Mouse (Mus musculus) c-Kit-negative CD71-positive TER-119-positive erythroid progenitor cells, embryonic 14.5 days (primary cell): ENCODE measurements around the gene Xpnpep2.

ENCODE experiments used
- DNase-seq: peaks from one replicate; pipeline ENCODE4 v3.0.0-alpha.2; 2013; ENCODE audit warnings: low read depth, low spot score

The Xpnpep2 gene

DNA sequence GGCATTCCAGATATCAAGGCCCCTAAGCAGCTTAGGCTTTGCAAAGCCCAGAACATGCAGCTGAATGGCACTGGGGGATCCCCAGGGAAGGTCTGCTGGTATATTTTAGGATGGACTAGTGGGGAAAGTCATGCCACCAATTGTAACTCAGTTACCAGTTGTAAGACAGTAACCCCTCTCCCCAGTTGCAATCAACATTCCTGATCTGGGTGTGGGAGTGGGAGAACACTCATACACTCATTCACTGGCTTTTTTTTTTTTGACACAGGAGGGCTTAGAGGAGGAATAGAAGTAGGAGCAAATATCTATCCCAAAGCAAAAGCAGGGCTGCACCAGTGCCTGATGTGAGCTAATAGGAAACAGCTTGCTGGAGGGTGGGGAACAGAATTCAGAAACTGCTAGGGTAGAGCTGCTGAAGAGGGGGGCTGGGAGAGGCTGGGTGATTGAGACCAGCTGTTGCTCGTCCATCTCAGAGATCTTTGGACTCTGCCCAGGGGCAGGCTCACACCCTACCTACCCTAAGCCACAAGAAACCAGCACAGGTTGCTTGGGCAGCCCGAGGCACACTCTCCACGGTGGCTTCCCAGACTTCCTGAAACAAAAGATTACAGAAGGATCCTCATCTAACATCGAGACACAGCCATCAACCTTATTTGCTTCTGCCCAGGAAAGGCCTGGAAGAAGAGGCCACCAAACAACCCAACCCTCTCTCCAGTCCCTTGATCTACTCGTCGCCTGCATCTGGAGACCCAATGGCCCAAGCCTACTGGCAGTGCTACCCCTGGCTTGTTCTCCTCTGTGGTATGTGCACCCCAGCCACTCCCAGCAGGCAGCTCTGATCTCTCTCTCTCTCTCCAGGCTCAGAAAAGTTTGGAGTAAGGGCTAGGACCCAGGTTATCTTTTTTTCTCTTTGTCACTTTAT, at the start of gene Xpnpep2:
Xpnpep2 (plus strand) TSS at position 332 of the 922 bp plus-strand sequence.
- no peak for DNase-seq

DNA sequence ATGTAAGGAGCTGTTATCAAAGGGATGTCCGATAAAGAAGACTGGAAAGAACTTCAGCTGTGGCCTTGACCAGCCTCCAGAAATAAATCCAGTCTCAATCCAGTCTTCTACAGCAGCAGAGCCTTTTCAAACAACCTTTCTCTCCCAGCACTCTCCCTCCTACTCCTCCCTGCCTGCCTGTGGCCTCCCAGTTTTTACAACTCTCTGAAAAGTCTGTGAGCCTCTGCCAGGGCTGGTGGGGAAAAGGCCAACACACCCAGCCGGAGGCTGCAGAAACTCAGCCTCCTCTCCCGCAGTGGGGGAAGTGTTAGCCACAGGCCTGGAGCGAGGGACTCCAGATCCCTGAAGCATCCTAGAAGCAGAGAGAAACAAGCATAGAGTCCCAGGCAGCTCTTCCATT, 46.0 kb upstream of the Xpnpep2 start:
- DNase-seq: no peak

DNA sequence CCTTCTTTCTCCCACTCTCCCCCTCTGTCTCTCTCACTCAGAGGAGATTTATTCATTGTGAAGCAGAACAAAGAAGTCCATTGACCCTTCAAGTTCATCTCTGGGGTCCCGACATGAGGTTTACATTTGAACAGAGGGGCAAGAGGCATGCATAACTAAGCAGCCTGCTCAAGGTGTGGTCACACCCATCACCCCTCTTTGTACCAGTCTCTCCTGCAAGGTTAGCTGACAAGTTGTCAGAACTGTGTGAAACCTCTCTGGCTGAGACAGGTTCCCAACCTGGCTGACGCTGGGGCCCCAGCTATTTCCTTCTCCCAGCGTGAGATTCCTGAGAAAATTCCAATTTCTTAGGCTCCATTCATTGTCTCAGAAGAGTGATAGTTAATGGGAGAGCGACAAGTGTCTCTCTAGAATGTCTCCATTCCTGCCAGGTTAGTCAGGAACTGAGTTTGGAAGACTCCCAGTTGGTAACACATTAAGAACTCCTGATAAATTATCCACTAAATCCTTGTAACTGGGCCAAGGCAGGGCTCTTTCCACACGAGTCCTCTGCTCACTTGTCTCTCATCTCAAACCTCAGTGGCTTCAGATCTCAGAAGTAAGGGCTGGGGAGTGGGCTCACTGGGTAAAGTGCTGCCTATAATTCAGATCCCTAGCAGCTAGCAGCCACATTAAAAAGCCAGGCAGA, 44.2 kb upstream of the Xpnpep2 start:
- DNase-seq: no peak

DNA sequence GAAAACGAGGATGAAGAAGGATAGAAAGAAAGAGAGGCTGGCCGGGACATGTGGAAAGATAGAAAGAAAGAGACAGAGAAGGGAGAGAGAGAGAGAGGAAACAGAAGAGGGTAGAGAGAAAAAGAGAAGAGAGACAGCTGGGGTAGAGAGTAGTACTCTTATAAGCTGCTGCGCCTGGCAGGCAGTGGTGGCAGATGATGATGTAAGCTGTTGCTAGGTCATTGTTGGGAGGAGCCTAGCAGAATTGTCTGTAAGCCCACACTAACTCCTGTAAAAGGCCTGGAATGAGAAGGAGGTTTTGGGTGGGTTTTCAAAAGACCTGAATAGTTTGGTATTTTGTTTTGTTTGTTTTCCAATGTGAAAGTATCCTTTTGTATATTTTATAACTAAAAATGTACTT, 41.6 kb upstream of the Xpnpep2 start:
- DNase-seq: no peak

DNA sequence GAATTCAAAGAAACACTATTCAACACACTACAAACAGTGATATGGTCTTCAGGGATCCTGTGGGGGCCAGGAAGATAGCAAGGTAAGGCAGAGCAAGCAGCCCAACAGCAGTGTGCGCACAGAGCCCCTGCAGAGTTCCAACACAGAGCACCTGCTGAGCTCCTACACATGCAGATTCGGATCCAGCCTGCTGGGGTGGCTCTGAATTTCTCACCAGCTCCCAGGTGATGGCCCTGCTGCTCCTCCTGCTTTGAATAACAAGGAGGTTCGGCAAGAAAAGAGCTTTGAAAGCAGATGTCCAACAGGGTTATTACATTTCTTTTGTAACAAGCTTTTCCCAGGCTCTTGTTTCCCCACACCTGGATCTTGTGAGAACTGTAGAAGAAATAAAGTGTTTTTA, 36.6 kb upstream of the Xpnpep2 start:
- no peak for DNase-seq

DNA sequence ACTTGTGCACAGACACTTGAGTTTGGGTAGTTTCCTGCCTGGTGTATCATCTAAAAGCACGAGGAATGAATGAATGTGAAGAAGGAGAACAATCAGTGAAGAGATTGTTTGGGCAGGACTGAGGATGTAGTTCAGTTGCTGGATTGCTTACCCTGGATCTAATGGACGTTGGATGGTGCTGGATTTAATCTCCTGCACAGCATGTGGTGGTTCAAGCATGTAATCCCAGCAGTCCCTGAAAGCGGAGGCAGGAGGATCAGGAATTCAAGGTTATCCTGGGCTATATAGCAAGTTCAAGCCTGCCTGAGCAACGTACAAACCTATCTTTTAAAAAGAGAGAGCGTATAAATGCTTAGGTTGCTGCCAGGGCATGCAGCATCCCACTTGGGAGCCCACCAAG, 36.1 kb upstream of the Xpnpep2 start:
- DNase-seq: no peak

DNA sequence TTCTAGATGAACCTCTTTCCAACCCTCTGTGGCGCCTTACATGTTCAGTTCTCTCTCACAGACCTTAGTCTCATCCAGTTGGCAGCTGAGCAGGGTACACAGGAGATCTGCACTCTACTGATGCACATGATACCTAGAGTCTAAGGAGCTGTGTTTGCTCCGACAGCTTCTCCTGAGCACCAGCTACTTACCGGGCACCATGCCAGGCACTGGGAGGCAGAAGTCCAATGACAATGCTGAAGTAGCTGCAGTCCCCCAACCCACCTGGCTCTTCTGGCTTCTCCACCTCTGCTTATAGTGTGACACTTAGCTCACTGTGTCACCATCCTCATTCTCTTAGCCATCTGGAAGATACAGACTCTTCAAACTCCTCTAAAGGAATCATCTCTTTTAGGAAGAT, 33.8 kb upstream of the Xpnpep2 start:
- DNase-seq: no peak

DNA sequence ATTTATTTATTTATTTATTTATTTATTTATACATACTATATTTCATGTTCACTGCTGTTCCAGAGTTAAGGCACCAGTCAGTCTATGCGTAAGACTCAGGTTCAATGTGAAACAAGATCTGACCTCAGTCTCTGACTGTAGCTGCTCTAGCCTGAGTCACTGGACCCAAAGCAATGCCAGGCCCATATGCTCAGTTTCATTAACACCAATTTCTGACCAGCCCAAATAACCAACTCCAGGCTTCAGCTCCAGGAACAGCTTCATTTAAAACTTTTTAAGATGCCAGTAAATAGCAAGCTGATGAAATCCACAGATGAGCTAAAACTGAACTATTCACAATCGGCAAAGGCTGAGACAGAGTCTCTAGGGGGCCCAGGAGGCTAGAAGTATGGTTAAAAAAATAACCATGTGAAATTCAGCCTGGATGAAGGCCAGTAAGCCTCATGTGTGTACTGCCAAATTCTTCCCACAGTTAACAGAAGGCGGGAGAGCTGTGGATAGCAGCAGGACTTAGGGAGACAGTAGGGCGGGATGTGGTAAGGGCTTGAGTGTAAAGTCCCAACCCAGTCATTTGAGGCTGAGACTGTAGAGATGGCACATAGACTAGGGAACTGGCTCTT, 31.6 kb upstream of the Xpnpep2 start:
- no peak for DNase-seq

DNA sequence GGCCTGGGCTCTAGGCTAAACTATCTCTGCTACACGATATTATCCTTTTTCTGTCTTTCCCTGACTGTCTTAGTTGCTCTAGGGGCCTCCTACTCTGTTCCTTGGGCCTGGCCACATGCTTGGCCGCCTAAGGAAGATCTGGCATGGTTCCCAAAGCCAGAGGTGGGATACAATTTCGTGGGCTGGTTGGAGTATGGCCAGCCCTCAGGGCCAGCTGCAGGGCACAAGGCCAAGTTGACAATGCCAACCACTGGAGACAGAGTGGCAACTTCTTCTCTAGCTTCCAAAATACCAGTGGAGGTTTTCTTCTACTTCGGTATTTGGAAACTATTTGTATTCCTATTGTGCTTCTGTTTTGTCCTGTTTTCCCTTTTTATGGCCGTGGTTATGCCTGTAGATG, 26.2 kb upstream of the Xpnpep2 start:
- no peak for DNase-seq

DNA sequence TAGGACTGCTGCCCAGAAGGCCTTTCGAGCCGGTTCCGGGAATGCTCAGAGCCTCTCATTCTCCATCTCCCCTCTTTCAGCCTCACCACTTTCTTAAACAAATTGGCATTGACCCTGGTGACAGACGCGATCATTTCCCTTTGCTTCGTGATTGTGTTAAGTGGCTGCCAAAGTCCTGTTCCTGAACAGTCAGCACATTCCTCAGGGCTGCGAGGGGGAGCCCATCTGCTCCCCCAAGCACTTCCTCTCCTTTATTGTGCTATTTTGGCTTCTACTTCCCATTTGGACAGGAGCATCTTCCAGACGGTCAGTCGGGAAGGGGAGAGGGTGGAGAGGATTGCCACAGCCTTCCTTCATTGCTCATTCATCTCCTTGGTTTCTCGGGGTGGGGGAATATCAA, 16.4 kb upstream of the Xpnpep2 start:
- DNase-seq: no peak

DNA sequence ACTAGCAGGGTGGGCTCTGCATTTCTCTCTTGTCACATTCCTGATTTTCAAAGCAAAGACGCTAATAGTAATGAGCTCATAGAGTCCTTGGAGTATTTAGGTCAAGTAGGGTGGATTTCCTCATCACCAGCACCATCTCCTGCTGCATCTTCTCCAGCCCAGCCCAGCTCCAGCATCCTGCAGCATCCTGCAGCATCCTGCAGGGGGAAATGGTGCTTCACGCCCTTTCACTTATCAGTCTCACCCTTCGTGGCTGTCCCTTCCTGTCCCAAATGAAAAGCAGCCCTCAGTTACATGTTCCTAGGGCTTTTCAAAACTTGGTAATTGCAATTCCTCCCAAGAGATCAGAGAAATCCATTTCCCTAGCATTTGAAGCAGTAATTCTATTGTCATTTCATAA, 15.0 kb upstream of the Xpnpep2 start:
- DNase-seq: no peak

DNA sequence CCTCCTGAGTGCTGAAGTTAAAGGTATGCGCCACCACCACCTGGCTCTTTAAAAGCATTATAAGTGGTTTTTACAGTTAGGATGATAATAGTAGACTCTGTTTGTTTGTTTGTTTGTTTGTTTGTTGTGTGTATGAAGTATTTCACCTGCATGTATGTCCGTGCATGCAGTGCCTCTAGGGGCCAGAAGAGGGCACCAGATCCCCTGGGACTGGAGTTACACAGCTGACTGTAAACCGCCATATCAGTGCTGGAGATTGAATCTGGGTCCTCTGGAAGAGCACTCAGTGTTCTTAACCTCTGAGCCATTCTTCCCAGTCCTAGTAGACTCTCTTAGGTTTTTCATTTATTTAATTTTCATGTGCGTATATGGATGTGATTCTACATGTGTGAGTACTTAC, 13.9 kb upstream of the Xpnpep2 start:
- DNase-seq: peak; percentile 11

DNA sequence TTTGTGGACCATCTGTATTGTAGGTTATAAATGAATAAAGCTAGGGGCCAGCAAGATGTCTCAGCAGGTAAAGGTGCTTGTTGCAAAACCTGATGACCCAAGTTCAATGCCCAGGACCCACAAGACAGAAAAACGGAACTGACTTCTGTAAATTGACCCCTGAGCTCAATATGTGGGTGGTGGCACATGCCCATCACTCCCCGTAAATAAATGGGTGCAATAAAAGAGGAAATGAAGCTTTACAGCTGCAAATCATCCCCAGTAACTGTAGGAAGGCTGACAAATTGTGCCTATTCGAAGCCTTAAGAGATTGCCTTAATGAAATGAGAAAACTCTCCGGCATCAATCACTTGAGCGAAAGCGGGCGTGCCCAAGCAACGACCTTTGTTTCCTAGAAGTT, 11.9 kb upstream of the Xpnpep2 start:
- no peak for DNase-seq

DNA sequence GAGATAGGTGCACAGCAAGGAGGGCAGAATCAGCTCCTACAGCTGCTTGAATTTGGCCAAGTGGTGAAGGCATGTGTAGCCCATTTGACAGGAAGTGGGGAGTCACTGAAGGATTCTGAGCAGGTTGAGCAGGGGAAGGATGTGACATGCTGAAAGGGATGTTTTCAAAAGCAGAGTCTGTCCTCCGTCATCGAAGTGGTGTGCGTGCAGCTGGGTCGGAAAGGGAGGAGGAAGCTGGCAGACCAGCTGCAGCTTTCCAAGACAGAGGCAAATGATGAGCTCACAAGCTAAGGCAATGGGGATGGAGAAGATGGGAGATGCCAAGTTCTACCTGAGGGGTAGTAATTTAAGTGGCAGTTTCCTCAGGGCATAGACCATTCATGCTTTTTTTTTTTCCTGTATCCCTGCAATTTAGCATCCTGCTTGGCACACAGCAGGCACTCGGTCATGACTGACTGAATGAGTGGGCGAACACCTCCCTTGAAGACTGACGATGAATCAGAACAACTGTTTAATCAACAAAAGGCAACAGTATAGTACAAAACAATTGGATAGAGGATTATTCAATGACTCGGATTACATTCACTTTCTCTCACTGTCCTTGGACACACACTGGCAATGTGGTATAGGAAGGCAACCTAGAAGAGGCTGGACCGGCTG, 9.9 kb upstream of the Xpnpep2 start:
- DNase-seq: no peak

DNA sequence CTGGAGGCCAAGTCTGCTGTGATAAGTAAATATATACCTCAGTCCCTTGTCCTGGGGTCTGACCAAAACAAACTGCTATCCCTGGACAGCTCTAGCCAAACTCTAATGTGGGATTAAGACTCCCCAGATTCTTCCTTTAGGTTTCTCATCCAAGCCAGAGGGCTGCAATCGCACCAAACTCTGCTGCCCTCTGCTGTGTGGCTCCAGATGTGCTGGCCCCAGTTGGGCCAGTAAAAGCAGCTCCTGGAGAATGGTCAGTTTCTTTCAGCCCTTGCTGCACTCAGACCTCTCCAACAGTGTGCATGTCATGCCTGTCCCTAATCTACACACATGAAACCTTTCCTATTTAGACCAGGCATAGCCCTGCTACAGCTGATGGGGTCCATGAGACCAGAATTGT, 8.7 kb upstream of the Xpnpep2 start:
- DNase-seq: no peak

DNA sequence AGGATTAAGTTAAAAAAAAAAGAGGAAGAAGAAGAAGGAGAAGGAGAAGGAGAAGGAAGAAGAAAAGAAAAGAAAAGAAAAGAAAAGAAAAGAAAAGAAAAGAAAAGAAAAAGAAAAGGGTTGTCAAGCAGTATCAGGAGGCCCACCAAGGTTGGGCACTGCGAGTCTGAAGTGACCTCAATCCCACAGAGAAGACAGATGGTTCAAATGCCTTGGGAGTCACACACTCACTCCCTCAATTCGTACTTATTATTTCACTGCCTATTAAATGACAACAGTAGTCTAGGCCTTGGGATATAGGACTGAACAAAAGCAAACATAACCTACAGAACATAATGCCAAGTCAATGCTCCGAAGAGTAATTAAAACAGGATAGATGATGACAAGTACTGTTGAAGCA, 5.3 kb upstream of the Xpnpep2 start:
- no peak for DNase-seq

DNA sequence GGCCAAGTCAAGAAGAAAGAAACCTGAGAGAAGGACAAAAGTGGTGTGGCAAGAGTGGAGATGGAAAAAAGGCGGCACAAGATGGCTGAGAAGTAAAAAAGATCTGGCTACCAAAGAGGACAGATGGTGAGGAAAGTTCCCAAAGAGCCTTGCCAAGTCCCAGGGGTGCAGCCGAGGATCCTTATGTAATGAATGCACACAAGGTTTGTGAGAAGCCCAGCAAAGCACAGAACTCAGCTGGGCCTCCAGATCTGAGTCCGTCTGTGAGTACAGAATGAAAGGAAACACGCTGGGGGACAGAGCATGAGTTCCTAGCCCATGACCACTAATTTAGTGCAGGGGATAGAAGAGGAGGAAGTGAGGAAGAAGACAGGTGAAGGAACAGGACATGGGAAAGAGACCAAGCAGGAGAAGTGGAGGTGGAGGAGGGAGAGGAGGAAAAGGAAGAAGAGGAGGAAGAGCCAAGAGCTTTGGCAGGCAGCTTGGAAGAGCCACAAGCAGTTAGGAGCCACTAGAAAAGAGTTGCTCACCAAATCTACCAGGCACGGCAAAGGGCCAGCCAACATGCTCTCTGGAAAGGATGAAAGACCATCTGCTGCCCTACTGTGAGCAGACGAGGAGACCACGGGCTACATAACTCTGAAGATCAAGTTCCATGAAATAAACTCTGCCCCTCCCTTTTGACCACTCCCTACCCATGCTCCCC, 3.6 kb upstream of the Xpnpep2 start:
- DNase-seq: no peak

DNA sequence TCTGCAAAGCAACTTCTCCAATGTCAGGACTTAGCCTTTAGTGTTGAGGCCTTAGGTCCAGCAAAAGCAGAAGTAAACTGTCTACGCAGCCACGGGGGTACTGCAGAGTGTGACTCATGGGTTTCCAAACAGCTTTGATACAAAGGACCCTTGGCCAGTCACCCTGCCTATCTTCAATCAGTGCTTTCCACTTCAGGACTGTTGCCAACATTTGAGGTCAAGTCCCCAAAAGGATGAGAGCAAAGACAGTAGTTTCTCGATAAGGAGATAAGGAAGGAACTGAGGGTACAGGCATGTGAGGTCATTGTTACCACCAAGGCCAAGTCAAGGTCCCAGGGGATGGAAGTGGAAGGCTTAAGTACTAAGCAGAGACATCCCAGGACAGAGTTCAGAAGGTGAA, 2.3 kb upstream of the Xpnpep2 start:
- no peak for DNase-seq

DNA sequence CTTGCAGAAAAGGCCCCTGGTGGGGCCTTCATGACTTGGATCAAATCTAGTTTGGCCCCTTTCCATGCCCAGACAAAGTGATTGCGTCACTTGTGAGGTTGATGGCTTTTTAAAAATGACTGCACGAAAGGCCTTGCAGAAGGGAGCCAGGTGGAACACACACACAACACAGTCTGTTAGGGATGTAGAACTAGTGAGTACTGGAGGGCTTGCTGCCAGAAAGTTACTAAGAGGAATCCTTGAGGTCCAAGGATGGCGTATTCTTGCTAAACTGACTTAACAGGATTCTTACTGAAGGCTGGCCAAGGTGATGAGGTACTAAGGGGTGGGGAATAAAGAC, 761 bp downstream of the Xpnpep2 start:
- DNase-seq: no peak

DNA sequence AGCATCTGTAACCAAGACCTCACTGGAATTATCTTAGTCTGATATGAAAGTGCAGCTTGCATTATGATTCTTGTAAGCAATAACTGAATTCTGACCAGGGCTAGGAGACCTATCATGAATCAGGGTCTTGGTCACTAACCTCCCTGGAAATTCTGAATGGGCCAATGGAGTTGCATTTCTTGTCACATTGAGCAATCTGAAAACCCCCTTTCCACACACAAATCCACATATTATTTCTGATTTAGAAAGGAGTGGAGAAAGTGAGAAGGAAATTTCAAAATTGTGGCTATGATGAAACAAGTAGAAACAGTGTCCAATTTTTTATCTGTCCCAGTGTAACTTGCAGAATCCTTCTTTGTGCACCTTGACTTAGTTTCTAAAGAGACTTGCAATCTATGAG, 10.8 kb downstream of the Xpnpep2 start:
- no peak for DNase-seq
